Mouse (Mus musculus): ENCODE data around the gene Il6ra. TPM values are rescaled to one million over a fixed set of nuclear protein-coding genes. Genes with fewer than 3 reads are reported as not detected.

Gene Il6ra
- polyA plus RNA-seq, 1 experiment, result 0.91 TPM

GRCm38 (mm10) chr3:89820311-89821095 is 92.5 kb downstream of the Il6ra start:
- H3K79me2 ChIP-seq (ENCODE audit: control insufficient read depth, insufficient read depth), result no peaks in the 10 kb centered on the region
- H3ac ChIP-seq (ENCODE audit: control insufficient read depth, insufficient read length), result no peak overlapping the region
- no peak overlapping the region for H3K4me2 ChIP-seq (ENCODE audit: low read depth)
- H3K36me3 ChIP-seq (ENCODE audit: control insufficient read depth, insufficient read depth), result no peaks in the 10 kb centered on the region
- H3K4me3 ChIP-seq, result no peak overlapping the region
- H3K27me3 ChIP-seq (ENCODE audit: control insufficient read depth, insufficient read depth, insufficient read length), result peaks cover 83% of the 10 kb centered on the region
- no peak for TF ChIP-seq POLR2AphosphoS2 (IDR thresholded peaks at IDR 0.05; ENCODE audit: insufficient read length, low read depth)
- TF ChIP-seq CEBPB (IDR thresholded peaks at IDR 0.05; ENCODE audit: insufficient read depth, poor library complexity, severe bottlenecking), result no peak
- no peak for TF ChIP-seq E2F4 (IDR thresholded peaks at IDR 0.05; ENCODE audit: insufficient read depth)
- no peak for TF ChIP-seq MAX (IDR thresholded peaks at IDR 0.05; ENCODE audit: low read depth)
- no peak for TF ChIP-seq SRF (IDR thresholded peaks at IDR 0.05; ENCODE audit: control insufficient read depth, insufficient read length, low read depth)
- no peak for TF ChIP-seq TCF12 (IDR thresholded peaks at IDR 0.05; ENCODE audit: insufficient read depth, poor library complexity, severe bottlenecking)
- no peak for TF ChIP-seq TCF3 (IDR thresholded peaks at IDR 0.05; ENCODE audit: insufficient read length, low read depth)
- TF ChIP-seq POLR2A (IDR thresholded peaks at IDR 0.05; ENCODE audit: insufficient read length, low read depth), result no peak
- TF ChIP-seq MYOG (IDR thresholded peaks at IDR 0.05; ENCODE audit: control insufficient read depth in 1 of 3, insufficient read depth in 1 of 3, insufficient read length in 2 of 3, low read depth in 2 of 3), result no peak
- no peak for TF ChIP-seq REST (IDR thresholded peaks at IDR 0.05; ENCODE audit: insufficient read depth, insufficient read length)
- no peak for TF ChIP-seq MYOD1 (IDR thresholded peaks at IDR 0.05; ENCODE audit: control insufficient read depth in 1 of 3, insufficient read length in 2 of 3, low read depth in 2 of 3)
- TF ChIP-seq USF1 (IDR thresholded peaks at IDR 0.05; ENCODE audit: low read depth), result no peak

GRCm38 (mm10) chr3:89819897-89820296 is 93.1 kb downstream of the Il6ra start:
- H3K27me3 ChIP-seq (ENCODE audit: control insufficient read depth, insufficient read depth, insufficient read length), result peaks cover 81% of the 10 kb centered on the region
- no peak overlapping the region for H3K4me3 ChIP-seq
- H3K79me2 ChIP-seq (ENCODE audit: control insufficient read depth, insufficient read depth), result no peaks in the 10 kb centered on the region
- H3ac ChIP-seq (ENCODE audit: control insufficient read depth, insufficient read length), result no peak overlapping the region
- H3K4me2 ChIP-seq (ENCODE audit: low read depth), result no peak overlapping the region
- no peak for TF ChIP-seq CEBPB (IDR thresholded peaks at IDR 0.05; ENCODE audit: insufficient read depth, poor library complexity, severe bottlenecking)
- TF ChIP-seq MYOD1 (IDR thresholded peaks at IDR 0.05; ENCODE audit: control insufficient read depth in 1 of 3, insufficient read length in 2 of 3, low read depth in 2 of 3), result no peak
- no peak for TF ChIP-seq POLR2A (IDR thresholded peaks at IDR 0.05; ENCODE audit: insufficient read length, low read depth)
- no peak for TF ChIP-seq E2F4 (IDR thresholded peaks at IDR 0.05; ENCODE audit: insufficient read depth)
- no peak for TF ChIP-seq REST (IDR thresholded peaks at IDR 0.05; ENCODE audit: insufficient read depth, insufficient read length)
- no peaks in the 10 kb centered on the region for H3K36me3 ChIP-seq (ENCODE audit: control insufficient read depth, insufficient read depth)

GRCm38 (mm10) chr3:89818605-89819004 is 94.4 kb downstream of the Il6ra start:
- Histone ChIP-seq H3K79me2 (ENCODE audit: control insufficient read depth, insufficient read depth) (no peaks in the 10 kb centered on the region), H3K4me3 (no peak overlapping the region), H3ac (ENCODE audit: control insufficient read depth, insufficient read length) (no peak overlapping the region), H3K27me3 (ENCODE audit: control insufficient read depth, insufficient read depth, insufficient read length) (peaks cover 82% of the 10 kb centered on the region), H3K36me3 (ENCODE audit: control insufficient read depth, insufficient read depth) (no peaks in the 10 kb centered on the region), H3K4me2 (ENCODE audit: low read depth) (no peak overlapping the region)
- TF ChIP-seq USF1 (IDR thresholded peaks at IDR 0.05; ENCODE audit: low read depth), result no peak
- TF ChIP-seq TCF12 (IDR thresholded peaks at IDR 0.05; ENCODE audit: insufficient read depth, poor library complexity, severe bottlenecking), result no peak
- TF ChIP-seq MAX (IDR thresholded peaks at IDR 0.05; ENCODE audit: low read depth), result no peak
- TF ChIP-seq POLR2A (IDR thresholded peaks at IDR 0.05; ENCODE audit: insufficient read length, low read depth), result no peak
- no peak for TF ChIP-seq MYOG (IDR thresholded peaks at IDR 0.05; ENCODE audit: control insufficient read depth in 1 of 3, insufficient read depth in 1 of 3, insufficient read length in 2 of 3, low read depth in 2 of 3)
- no peak for TF ChIP-seq E2F4 (IDR thresholded peaks at IDR 0.05; ENCODE audit: insufficient read depth)
- TF ChIP-seq REST (IDR thresholded peaks at IDR 0.05; ENCODE audit: insufficient read depth, insufficient read length), result no peak
- TF ChIP-seq MYOD1 (IDR thresholded peaks at IDR 0.05; ENCODE audit: control insufficient read depth in 1 of 3, insufficient read length in 2 of 3, low read depth in 2 of 3), result no peak
- no peak for TF ChIP-seq POLR2AphosphoS2 (IDR thresholded peaks at IDR 0.05; ENCODE audit: insufficient read length, low read depth)
- TF ChIP-seq TCF3 (IDR thresholded peaks at IDR 0.05; ENCODE audit: insufficient read length, low read depth), result no peak
- TF ChIP-seq CEBPB (IDR thresholded peaks at IDR 0.05; ENCODE audit: insufficient read depth, poor library complexity, severe bottlenecking), result no peak
- TF ChIP-seq SRF (IDR thresholded peaks at IDR 0.05; ENCODE audit: control insufficient read depth, insufficient read length, low read depth), result no peak

GRCm38 (mm10) chr3:89817056-89817455 is 95.9 kb downstream of the Il6ra start:
- Histone ChIP-seq H3K79me2 (ENCODE audit: control insufficient read depth, insufficient read depth) (no peaks in the 10 kb centered on the region), H3K4me2 (ENCODE audit: low read depth) (no peak overlapping the region), H3ac (ENCODE audit: control insufficient read depth, insufficient read length) (no peak overlapping the region), H3K36me3 (ENCODE audit: control insufficient read depth, insufficient read depth) (no peaks in the 10 kb centered on the region), H3K27me3 (ENCODE audit: control insufficient read depth, insufficient read depth, insufficient read length) (peaks cover 84% of the 10 kb centered on the region), H3K4me3 (no peak overlapping the region)
- TF ChIP-seq REST (IDR thresholded peaks at IDR 0.05; ENCODE audit: insufficient read depth, insufficient read length) (no peak), POLR2AphosphoS2 (IDR thresholded peaks at IDR 0.05; ENCODE audit: insufficient read length, low read depth) (no peak), POLR2A (IDR thresholded peaks at IDR 0.05; ENCODE audit: insufficient read length, low read depth) (no peak), USF1 (IDR thresholded peaks at IDR 0.05; ENCODE audit: low read depth) (no peak), CEBPB (IDR thresholded peaks at IDR 0.05; ENCODE audit: insufficient read depth, poor library complexity, severe bottlenecking) (no peak), MYOG (IDR thresholded peaks at IDR 0.05; ENCODE audit: control insufficient read depth in 1 of 3, insufficient read depth in 1 of 3, insufficient read length in 2 of 3, low read depth in 2 of 3) (no peak), SRF (IDR thresholded peaks at IDR 0.05; ENCODE audit: control insufficient read depth, insufficient read length, low read depth) (no peak), MAX (IDR thresholded peaks at IDR 0.05; ENCODE audit: low read depth) (no peak), TCF12 (IDR thresholded peaks at IDR 0.05; ENCODE audit: insufficient read depth, poor library complexity, severe bottlenecking) (no peak), E2F4 (IDR thresholded peaks at IDR 0.05; ENCODE audit: insufficient read depth) (no peak), TCF3 (IDR thresholded peaks at IDR 0.05; ENCODE audit: insufficient read length, low read depth) (no peak), MYOD1 (IDR thresholded peaks at IDR 0.05; ENCODE audit: control insufficient read depth in 1 of 3, insufficient read length in 2 of 3, low read depth in 2 of 3) (no peak)

Other genes starting within 250 kb of the Il6ra start
- gene Adar, start 198.2 kb downstream of the Il6ra start, polyA plus RNA-seq (2012; fragmentation: generic; extraction: Trizol), result 12.5 TPM
- gene Chrnb2, start 148.6 kb downstream of the Il6ra start, polyA plus RNA-seq (2012; fragmentation: generic; extraction: Trizol), result 0.42 TPM
- 39.8 TPM for gene Ube2q1, start 139.6 kb downstream of the Il6ra start, polyA plus RNA-seq (2012; fragmentation: generic; extraction: Trizol)
- not detected for gene She, start 81.8 kb downstream of the Il6ra start, polyA plus RNA-seq (2012; fragmentation: generic; extraction: Trizol)
- gene Atp8b2, start 50.3 kb upstream of the Il6ra start, polyA plus RNA-seq (2012; fragmentation: generic; extraction: Trizol), result 20.9 TPM
- 400 TPM for gene Hax1, start 85.6 kb upstream of the Il6ra start, polyA plus RNA-seq (2012; fragmentation: generic; extraction: Trizol)
- 83.8 TPM for gene 4933434E20Rik, start 138.4 kb upstream of the Il6ra start, polyA plus RNA-seq (2012; fragmentation: generic; extraction: Trizol)
- gene Ubap2l, start 139.4 kb upstream of the Il6ra start, polyA plus RNA-seq (2012; fragmentation: generic; extraction: Trizol), result 77.5 TPM
- gene Tpm3, start 159.5 kb upstream of the Il6ra start, polyA plus RNA-seq (2012; fragmentation: generic; extraction: Trizol), result 290 TPM
- 0.35 TPM for gene Nup210l, start 190.9 kb upstream of the Il6ra start, polyA plus RNA-seq (2012; fragmentation: generic; extraction: Trizol)